Mouse (Mus musculus) lung, postnatal 0 days (tissue): ENCODE data around the gene Olfr533. TPM values are rescaled to one million over a fixed set of nuclear protein-coding genes. Genes with fewer than 3 reads are reported as not detected.
"Not testable (repeated sequence)": the region's sequence is repeated elsewhere in the genome, so short reads cannot be mapped to it uniquely, and the experiment has no call there.

Experiments used
- ATAC-seq: fragments of 200-750 bp; cut with Nextera tagmentation; 2 replicates; pipeline ENCODE4 v1.8.0; 2017; ENCODE audit warnings: moderate library complexity
- DNase-seq: peaks from one replicate; pipeline ENCODE4 v3.0.0-alpha.2; 2016; ENCODE audit warnings: low spot score
- H3K27ac ChIP-seq: fragments of 300-500 bp; sonication (generic); 2 replicates; pipeline ENCODE4 v1.5.1; 2014; ENCODE audit warnings: antibody characterized with exemption, mild to moderate bottlenecking, low read length, mixed read lengths
- H3K27me3 ChIP-seq: fragments of 300-500 bp; sonication (generic); replicated peaks from 2 replicates; pipeline ENCODE4 v1.6.1; 2014; ENCODE audit warnings: low read length, mixed read lengths; ENCODE audit not compliant: insufficient read depth
- H3K36me3 ChIP-seq: fragments of 300-500 bp; sonication (generic); 2 replicates; pipeline ENCODE4 v1.6.1; 2014; ENCODE audit warnings: low read length, mixed read lengths; ENCODE audit not compliant: insufficient read depth
- H3K4me1 ChIP-seq: fragments of 300-500 bp; sonication (generic); 2 replicates; pipeline ENCODE4 v1.6.1; 2014; ENCODE audit warnings: antibody characterized with exemption, low read depth, low read length, mixed read lengths; ENCODE audit not compliant: insufficient read depth
- H3K4me2 ChIP-seq: fragments of 300-500 bp; sonication (generic); replicated peaks from 2 replicates; pipeline ENCODE4 v1.6.1; 2014; ENCODE audit warnings: low read depth, mild to moderate bottlenecking, low read length, moderate library complexity, mixed read lengths
- H3K4me3 ChIP-seq: fragments of 300-500 bp; sonication (generic); 2 replicates; pipeline ENCODE4 v1.5.1; 2014; ENCODE audit warnings: low read depth, low read length
- H3K9ac ChIP-seq: fragments of 300-500 bp; sonication (generic); replicated peaks from 2 replicates; pipeline ENCODE4 v1.6.1; 2014; ENCODE audit warnings: low read depth, mild to moderate bottlenecking
- H3K9me3 ChIP-seq: fragments of 300-500 bp; sonication (generic); 2 replicates; pipeline ENCODE4 v1.6.1; 2016; ENCODE audit warnings: low read length, mixed read lengths
- CTCF ChIP-seq: IDR thresholded peaks from 2 replicates; pipeline ENCODE4 v1.5.1; 2016; ENCODE audit warnings: antibody characterized with exemption, mild to moderate bottlenecking
- EP300 ChIP-seq: IDR thresholded peaks from 2 replicates; pipeline ENCODE4 v1.6.1; 2016; ENCODE audit warnings: antibody characterized with exemption, mild to moderate bottlenecking, control low read depth
- WGBS: fragments of 180-500 bp; shearing (Covaris S2); extraction: QIAGEN DNeasy Blood & Tissue Kit; methylation state at CpG from one replicate; pipeline ENCODE4 v1.1.7; 2014; 5-methylcytosine and 5-hydroxymethylcytosine counted together
- polyA plus RNA-seq: library from polyadenylated mRNA; unstranded; fragments of >200 nt; fragmentation: Nextera tagmentation; extraction: Ambion mirVana; gene quantifications from 2 replicates; pipeline ENCODE4 v1.2.1, GENCODE M21; 2015

The Olfr533 gene
- polyA plus RNA-seq, result not detected in 2 replicates

DNA sequence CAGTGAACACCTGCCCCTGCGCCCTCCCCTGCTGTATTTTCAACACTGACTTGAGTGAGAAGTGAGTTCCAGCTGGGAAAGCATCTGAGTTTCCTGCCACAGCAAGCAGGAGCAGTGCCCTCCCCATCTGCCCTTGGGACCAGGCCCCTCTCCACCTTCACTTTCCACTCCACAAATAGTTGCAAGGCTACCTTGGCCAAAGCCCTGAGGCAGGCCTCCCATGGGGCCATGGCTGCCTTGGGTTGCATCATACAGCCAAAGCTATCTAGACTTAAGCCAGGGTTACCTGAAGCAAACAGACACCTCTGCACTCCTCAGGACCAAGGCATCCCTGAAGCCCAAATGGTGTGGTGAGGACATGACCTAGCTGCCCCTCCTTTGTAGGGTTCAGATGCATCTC, at the start of gene Olfr533:
Olfr533 (plus strand) TSS at position 301 of the 400 bp plus-strand sequence.
- not testable (repeated sequence) for ATAC-seq, H3K27ac ChIP-seq, H3K9me3 ChIP-seq, H3K4me2 ChIP-seq, H3K9ac ChIP-seq, H3K4me1 ChIP-seq, H3K4me3 ChIP-seq, H3K27me3 ChIP-seq, H3K36me3 ChIP-seq, DNase-seq
- WGBS, result 60% methylated on average over 1 of the region's 1 CpGs

DNA sequence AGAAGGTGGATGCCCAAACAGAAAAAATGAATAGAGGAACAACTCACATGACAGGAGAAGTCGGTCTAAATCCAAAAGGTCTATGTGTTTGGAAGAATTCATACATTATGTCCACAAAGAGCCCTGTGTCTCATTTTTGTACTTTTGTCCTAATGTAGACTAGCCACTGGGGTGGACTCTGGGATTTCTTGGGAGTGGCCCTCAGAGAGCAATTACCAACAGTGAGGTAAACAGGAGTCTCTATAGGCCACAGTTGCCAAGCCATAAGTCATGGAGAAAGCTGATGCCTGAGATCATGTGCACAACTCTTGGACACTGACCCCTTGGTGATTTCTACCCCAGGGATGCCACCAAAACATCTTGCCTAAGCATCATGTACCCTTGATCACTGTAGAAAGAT, 41.6 kb upstream of the Olfr533 start, which contains the start of gene Olfr532:
Olfr532 (minus strand) TSS at position 101 of the 400 bp plus-strand sequence.
- Histone ChIP-seq H3K4me2 (no peak within 1 kb of the TSS), H3K9ac (no peak within 1 kb of the TSS), H3K36me3 (no peaks in the 10 kb centered on the region), H3K27ac (no peak within 1 kb of the TSS), H3K4me1 (no peaks in the 10 kb centered on the region), H3K27me3 (no peaks in the 10 kb centered on the region), H3K9me3 (no peaks in the 10 kb centered on the region), H3K4me3 (no peak within 1 kb of the TSS)
- ATAC-seq, result no peak
- DNase-seq, result no peak
- TF ChIP-seq EP300 (no peak), CTCF (no peak)
- WGBS, result 96% methylated on average over 1 of the region's 1 CpGs

DNA sequence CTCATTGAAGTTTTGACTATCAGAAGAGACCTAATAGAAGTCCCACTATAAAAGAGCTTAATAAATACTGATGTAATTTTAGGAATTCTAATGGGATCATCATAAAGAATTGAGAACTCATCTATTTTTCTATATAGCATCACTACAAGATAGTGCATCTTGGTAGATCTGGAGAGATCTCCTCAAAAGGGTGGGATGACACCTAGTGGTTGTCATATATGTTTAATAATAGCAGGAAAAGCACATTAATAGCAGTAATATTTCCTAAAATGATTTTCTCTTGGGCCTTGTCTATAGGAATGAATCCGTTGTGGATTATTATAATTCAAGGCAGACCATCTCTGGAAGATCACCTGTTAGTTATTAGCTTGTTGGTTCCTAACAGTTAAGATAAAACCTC, 20.0 kb upstream of the Olfr533 start:
- Histone ChIP-seq H3K4me2 (no peak overlapping the region), H3K4me3 (no peak overlapping the region), H3K27ac (no peak overlapping the region), H3K9me3 (no peaks in the 10 kb centered on the region), H3K4me1 (no peaks in the 10 kb centered on the region), H3K27me3 (no peaks in the 10 kb centered on the region), H3K36me3 (no peaks in the 10 kb centered on the region), H3K9ac (no peak overlapping the region)
- DNase-seq, result no peak
- WGBS, result 70% methylated on average over 1 of the region's 1 CpGs
- no peak for ATAC-seq
- TF ChIP-seq CTCF, result no peak
- no peak for TF ChIP-seq EP300

DNA sequence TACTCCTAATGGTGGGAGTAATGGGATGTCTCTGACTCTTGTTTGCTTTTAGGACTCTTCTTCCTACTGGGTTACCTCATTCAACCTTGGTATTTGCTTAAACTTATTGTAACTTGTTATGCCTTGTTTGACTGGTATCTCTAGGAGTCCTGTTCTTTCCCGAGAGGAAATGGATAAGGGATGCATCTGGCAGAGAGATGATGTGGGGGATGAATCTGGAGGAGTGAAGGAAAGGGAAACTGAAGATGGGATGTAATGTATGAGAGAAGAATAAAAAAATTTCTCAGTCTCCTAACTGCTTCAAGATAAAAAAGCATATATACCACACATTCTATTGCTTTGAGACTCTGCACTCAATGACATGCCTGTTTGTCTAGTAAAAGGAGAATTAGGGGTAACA, 14.7 kb downstream of the Olfr533 start:
- TF ChIP-seq EP300 (no peak), CTCF (no peak)
- Histone ChIP-seq H3K27ac (no peak overlapping the region), H3K4me2 (no peak overlapping the region), H3K9me3 (no peaks in the 10 kb centered on the region), H3K4me3 (no peak overlapping the region), H3K27me3 (no peaks in the 10 kb centered on the region), H3K4me1 (no peaks in the 10 kb centered on the region), H3K36me3 (no peaks in the 10 kb centered on the region), H3K9ac (no peak overlapping the region)
- 40% methylated on average over 1 of the region's 1 CpGs for WGBS
- ATAC-seq (no peak), DNase-seq (no peak)

DNA sequence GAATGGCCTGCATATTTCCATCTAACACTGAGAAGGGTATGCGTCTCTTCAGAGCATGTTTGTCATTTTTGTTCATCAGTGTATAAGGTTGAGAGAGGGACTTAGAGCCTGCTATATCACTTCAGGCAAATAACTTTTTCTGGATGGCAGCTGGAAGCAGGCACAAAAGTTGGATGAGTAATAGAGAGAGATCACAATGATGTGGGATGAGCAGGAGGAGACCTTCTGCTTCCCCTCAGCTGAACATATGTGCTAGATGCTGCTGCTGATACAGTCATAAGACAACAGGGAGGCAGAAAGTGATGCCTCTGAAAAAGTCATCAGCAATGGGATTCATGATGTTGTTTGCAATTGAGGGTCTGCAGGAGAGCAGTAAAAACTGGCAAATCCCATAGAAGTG, 15.6 kb downstream of the Olfr533 start:
- Histone ChIP-seq H3K4me2 (no peak overlapping the region), H3K27ac (no peak overlapping the region), H3K4me1 (no peaks in the 10 kb centered on the region), H3K9ac (no peak overlapping the region), H3K4me3 (no peak overlapping the region), H3K9me3 (no peaks in the 10 kb centered on the region), H3K36me3 (no peaks in the 10 kb centered on the region), H3K27me3 (no peaks in the 10 kb centered on the region)
- WGBS, result 86% methylated on average over 1 of the region's 1 CpGs
- ATAC-seq, result no peak
- TF ChIP-seq CTCF (no peak), EP300 (no peak)
- DNase-seq, result no peak

DNA sequence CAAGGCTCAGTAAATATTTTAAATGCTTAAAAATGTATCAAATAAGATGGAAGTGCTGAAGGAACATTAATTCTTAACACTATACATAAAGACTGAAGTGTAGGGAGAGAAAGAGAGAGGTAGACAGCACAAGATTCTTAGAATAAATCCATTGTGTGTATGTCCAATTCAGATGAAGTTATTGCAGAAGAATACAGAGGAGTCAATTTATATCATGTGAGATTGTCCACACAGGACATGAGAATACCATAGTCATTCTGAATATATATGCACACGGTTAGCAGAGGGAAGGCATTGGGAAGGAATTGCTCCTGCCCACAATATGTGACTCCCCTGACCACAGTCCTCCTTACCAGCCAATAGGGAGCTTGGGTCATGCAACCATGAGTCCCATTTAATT, 20.7 kb downstream of the Olfr533 start, which contains the start of gene Olfr535:
Olfr535 (plus strand) TSS at position 301 of the 400 bp plus-strand sequence.
- Histone ChIP-seq H3K27me3 (no peaks in the 10 kb centered on the region), H3K9ac (no peak within 1 kb of the TSS), H3K4me2 (no peak within 1 kb of the TSS), H3K4me3 (no peak within 1 kb of the TSS), H3K9me3 (no peaks in the 10 kb centered on the region), H3K27ac (no peak within 1 kb of the TSS), H3K36me3 (no peaks in the 10 kb centered on the region), H3K4me1 (no peaks in the 10 kb centered on the region)
- WGBS, result 78% methylated on average over 1 of the region's 1 CpGs
- ATAC-seq (no peak), DNase-seq (no peak)
- TF ChIP-seq CTCF, result no peak
- no peak for TF ChIP-seq EP300

DNA sequence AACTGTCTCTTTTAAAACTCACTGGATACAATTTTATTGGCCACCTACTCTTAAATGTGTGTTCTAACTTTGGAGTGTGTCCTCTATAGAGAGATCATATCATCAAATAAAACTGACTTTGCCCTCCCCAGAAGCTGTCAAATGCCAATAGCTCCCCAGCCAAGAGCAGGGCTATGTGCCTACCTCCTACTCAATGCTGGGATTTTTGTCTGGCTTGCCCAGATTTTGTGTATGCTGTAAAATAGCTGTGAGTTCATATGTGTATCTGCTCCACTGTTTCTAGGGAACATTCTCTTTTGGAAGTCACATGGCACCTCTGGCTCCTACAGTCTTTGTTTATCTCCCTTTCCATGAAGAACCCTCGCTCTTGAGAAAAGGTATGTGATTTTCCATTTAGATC, 25.8 kb downstream of the Olfr533 start:
- Histone ChIP-seq H3K4me3 (no peak overlapping the region), H3K9me3 (no peaks in the 10 kb centered on the region), H3K4me2 (no peak overlapping the region), H3K27ac (no peak overlapping the region), H3K4me1 (no peaks in the 10 kb centered on the region), H3K9ac (no peak overlapping the region), H3K36me3 (no peaks in the 10 kb centered on the region), H3K27me3 (no peaks in the 10 kb centered on the region)
- ATAC-seq (no peak), DNase-seq (no peak)
- WGBS, result 75% methylated on average over 1 of the region's 1 CpGs
- TF ChIP-seq EP300 (no peak), CTCF (no peak)
